Mouse (Mus musculus) C2C12 (cell line): ENCODE results near the gene Scn3b. TPM values are rescaled to one million over a fixed set of nuclear protein-coding genes. Genes with fewer than 3 reads are reported as not detected.

ENCODE experiments used
- H3K27me3 ChIP-seq: one replicate; pipeline ENCODE4 v1.6.1; 2011; ENCODE audit not compliant: control insufficient read depth, insufficient read depth, insufficient read length
- H3K36me3 ChIP-seq: one replicate; pipeline ENCODE4 v1.6.1; 2011; ENCODE audit not compliant: control insufficient read depth, insufficient read depth
- H3K4me3 ChIP-seq: one replicate; pipeline ENCODE4 v1.5.1; 2011; ENCODE audit warnings: mild to moderate bottlenecking, control low read depth; ENCODE audit not compliant: poor library complexity, insufficient read depth, severe bottlenecking
- H3K79me2 ChIP-seq: one replicate; pipeline ENCODE4 v1.6.1; 2011; ENCODE audit not compliant: control insufficient read depth, insufficient read depth
- H3K79me3 ChIP-seq: one replicate; pipeline ENCODE4 v1.6.1; 2011; ENCODE audit warnings: low read depth, control low read depth
- H3ac ChIP-seq: one replicate; pipeline ENCODE3; 2011; ENCODE audit warnings: low read depth; ENCODE audit not compliant: control insufficient read depth, insufficient read length
- CEBPB ChIP-seq: IDR thresholded peaks from one replicate; pipeline ENCODE4 v1.6.1; 2011; ENCODE audit warnings: low read depth, mild to moderate bottlenecking, control low read depth, moderate library complexity
- CTCF ChIP-seq: IDR thresholded peaks from one replicate; pipeline ENCODE4 v1.5.1; 2011; ENCODE audit not compliant: control insufficient read depth, insufficient read depth, insufficient read length
- FOSL1 ChIP-seq: IDR thresholded peaks from one replicate; pipeline ENCODE4 v1.8.0; 2011; ENCODE audit warnings: mild to moderate bottlenecking, low read length; ENCODE audit not compliant: poor library complexity, insufficient read depth, severe bottlenecking
- MAX ChIP-seq: IDR thresholded peaks from one replicate; pipeline ENCODE4 v1.6.1; 2011; ENCODE audit warnings: mild to moderate bottlenecking, control low read depth
- MYOD1 ChIP-seq: IDR thresholded peaks from one replicate; pipeline ENCODE4 v1.6.1; 2011; ENCODE audit warnings: low read depth; ENCODE audit not compliant: control insufficient read depth, insufficient read length
- MYOG ChIP-seq: IDR thresholded peaks from one replicate; pipeline ENCODE4 v1.6.1; 2011; ENCODE audit not compliant: control insufficient read depth, insufficient read length; ENCODE audit errors: extremely low read depth
- USF1 ChIP-seq: IDR thresholded peaks from one replicate; pipeline ENCODE4 v1.6.1; 2011; ENCODE audit warnings: low read depth, mild to moderate bottlenecking, control low read depth, moderate library complexity
- polyA plus RNA-seq: library from polyadenylated mRNA; unstranded; fragments of >200 nt; fragmentation: generic; extraction: Trizol; gene quantifications from one replicate; pipeline ENCODE4 v1.2.1, GENCODE M21; 2012; ENCODE audit warnings: missing spikeins

The Scn3b gene
- polyA plus RNA-seq, 1 experiment: not detected

- no peak overlapping the region for H3K4me3 ChIP-seq
- H3K36me3 ChIP-seq: no peaks in the 10 kb centered on the region
- H3K79me3 ChIP-seq: no peaks in the 10 kb centered on the region
- no peak overlapping the region for H3ac ChIP-seq
- no peak for TF ChIP-seq CTCF
- TF ChIP-seq MAX: no peak
- no peak for TF ChIP-seq MYOD1
- no peak for TF ChIP-seq CEBPB
- TF ChIP-seq USF1: no peak
- TF ChIP-seq MYOG: no peak
- no peak for TF ChIP-seq FOSL1
- H3K27me3 ChIP-seq: no peaks in the 10 kb centered on the region
- H3K79me2 ChIP-seq: no peaks in the 10 kb centered on the region
These were observed 64.0 kb downstream of the Scn3b start for GRCm38 (mm10) chr9:40332731-40333648.

- Histone ChIP-seq H3K79me2 (no peaks in the 10 kb centered on the region), H3K79me3 (no peaks in the 10 kb centered on the region), H3K36me3 (no peaks in the 10 kb centered on the region), H3K4me3 (no peak overlapping the region), H3ac (no peak overlapping the region), H3K27me3 (no peaks in the 10 kb centered on the region)
- TF ChIP-seq MYOG (no peak), CTCF (peak; percentile 63)
These were observed 64.8 kb downstream of the Scn3b start for GRCm38 (mm10) chr9:40333649-40334396.

GRCm38 (mm10) chr9:40334617-40335016 is 65.6 kb downstream of the Scn3b start:
- Histone ChIP-seq H3ac (no peak overlapping the region), H3K4me3 (no peak overlapping the region), H3K36me3 (no peaks in the 10 kb centered on the region), H3K79me3 (no peaks in the 10 kb centered on the region), H3K27me3 (no peaks in the 10 kb centered on the region), H3K79me2 (no peaks in the 10 kb centered on the region)
- TF ChIP-seq MYOD1 (no peak), USF1 (no peak), FOSL1 (no peak), CEBPB (no peak), MYOG (no peak), MAX (no peak), CTCF (no peak)

GRCm38 (mm10) chr9:40336701-40337100 is 67.7 kb downstream of the Scn3b start:
- H3K27me3 ChIP-seq: no peaks in the 10 kb centered on the region
- no peaks in the 10 kb centered on the region for H3K36me3 ChIP-seq
- no peak overlapping the region for H3ac ChIP-seq
- TF ChIP-seq MAX: no peak
- TF ChIP-seq MYOG: no peak
- TF ChIP-seq USF1: no peak
- no peak for TF ChIP-seq CEBPB
- no peak for TF ChIP-seq CTCF
- no peak for TF ChIP-seq MYOD1
- no peak for TF ChIP-seq FOSL1
- no peak overlapping the region for H3K4me3 ChIP-seq
- no peaks in the 10 kb centered on the region for H3K79me3 ChIP-seq
- H3K79me2 ChIP-seq: no peaks in the 10 kb centered on the region

- H3K79me3 ChIP-seq: no peaks in the 10 kb centered on the region
- H3K36me3 ChIP-seq: no peaks in the 10 kb centered on the region
- no peaks in the 10 kb centered on the region for H3K79me2 ChIP-seq
- H3K27me3 ChIP-seq: no peaks in the 10 kb centered on the region
- H3ac ChIP-seq: no peak overlapping the region
- TF ChIP-seq MYOG: no peak
- no peak for TF ChIP-seq CTCF
- no peak overlapping the region for H3K4me3 ChIP-seq
These were observed 68.3 kb downstream of the Scn3b start for GRCm38 (mm10) chr9:40337131-40337820.

GRCm38 (mm10) chr9:40339578-40339977 is 70.6 kb downstream of the Scn3b start:
- TF ChIP-seq FOSL1: no peak
- H3K4me3 ChIP-seq: no peak overlapping the region
- H3K36me3 ChIP-seq: no peaks in the 10 kb centered on the region
- H3K79me3 ChIP-seq: no peaks in the 10 kb centered on the region
- H3K27me3 ChIP-seq: no peaks in the 10 kb centered on the region
- H3ac ChIP-seq: no peak overlapping the region
- H3K79me2 ChIP-seq: no peaks in the 10 kb centered on the region

Other genes with a start within 250 kb of the Scn3b start
- gene Olfr981, start 247.8 kb upstream of the Scn3b start, polyA plus RNA-seq: not detected
- gene Olfr982, start 195.4 kb upstream of the Scn3b start, polyA plus RNA-seq: not detected
- gene Olfr983, start 175.6 kb upstream of the Scn3b start, polyA plus RNA-seq: not detected
- not detected for gene Olfr984, start 155.0 kb upstream of the Scn3b start, polyA plus RNA-seq
- gene Olfr985, start 139.0 kb upstream of the Scn3b start, polyA plus RNA-seq: not detected
- gene Tmem225, start 121.1 kb upstream of the Scn3b start, polyA plus RNA-seq: not detected
- not detected for gene Olfr986, start 88.3 kb upstream of the Scn3b start, polyA plus RNA-seq
- gene Zfp202, start 76.9 kb upstream of the Scn3b start, polyA plus RNA-seq: 2.2 TPM